Mouse (Mus musculus) intestine, embryonic 15.5 days (tissue): ENCODE measurements around the gene Siae. TPM values are rescaled to one million over a fixed set of nuclear protein-coding genes. Genes with fewer than 3 reads are reported as not detected.

Experiments used
- ATAC-seq: fragments of 200-750 bp; cut with Nextera tagmentation; 2 replicates; pipeline ENCODE4 v1.8.0; 2017; ENCODE audit warnings: moderate TSS enrichment, moderate library complexity
- H3K27ac ChIP-seq: fragments of 300-500 bp; sonication (generic); 2 replicates; pipeline ENCODE4 v1.5.1; 2015; ENCODE audit warnings: mild to moderate bottlenecking, inconsistent platforms
- H3K27me3 ChIP-seq: fragments of 300-500 bp; sonication (generic); replicated peaks from 2 replicates; pipeline ENCODE4 v1.6.1; 2015; ENCODE audit warnings: inconsistent platforms
- H3K36me3 ChIP-seq: fragments of 300-500 bp; sonication (generic); 2 replicates; pipeline ENCODE4 v1.6.1; 2015; ENCODE audit warnings: inconsistent platforms
- H3K4me1 ChIP-seq: fragments of 300-500 bp; sonication (generic); replicated peaks from 2 replicates; pipeline ENCODE4 v1.6.1; 2015; ENCODE audit warnings: inconsistent platforms
- H3K4me2 ChIP-seq: fragments of 300-500 bp; sonication (generic); replicated peaks from 2 replicates; pipeline ENCODE4 v1.6.1; 2015; ENCODE audit warnings: mild to moderate bottlenecking, inconsistent platforms
- H3K4me3 ChIP-seq: fragments of 300-500 bp; sonication (generic); replicated peaks from 2 replicates; pipeline ENCODE4 v1.5.1; 2015; ENCODE audit warnings: inconsistent platforms
- H3K9ac ChIP-seq: fragments of 300-500 bp; sonication (generic); 2 replicates; pipeline ENCODE4 v1.6.1; 2015; ENCODE audit warnings: inconsistent platforms
- H3K9me3 ChIP-seq: fragments of 300-500 bp; sonication (generic); 2 replicates; pipeline ENCODE4 v1.6.1; 2016; ENCODE audit warnings: inconsistent platforms
- WGBS: fragments of 180-500 bp; shearing (Covaris S2); methylation state at CpG from one replicate; pipeline ENCODE4 v1.1.7; 2015; 5-methylcytosine and 5-hydroxymethylcytosine counted together
- polyA plus RNA-seq: library from polyadenylated mRNA; unstranded; fragments of >200 nt; fragmentation: Nextera tagmentation; extraction: Ambion mirVana; gene quantifications from 2 replicates; pipeline ENCODE4 v1.2.1, GENCODE M21; 2015

The Siae gene
- polyA plus RNA-seq, 1 experiment from 2014 or later: 14.5 TPM

- H3K4me1 ChIP-seq: no peaks in the 10 kb centered on the region
- H3K27ac ChIP-seq: no peak overlapping the region
- H3K36me3 ChIP-seq: no peaks in the 10 kb centered on the region
- H3K9ac ChIP-seq: no peak overlapping the region
- WGBS: 45% methylated on average over 4 of the region's 4 CpGs
- no peaks in the 10 kb centered on the region for H3K9me3 ChIP-seq
- H3K27me3 ChIP-seq: no peaks in the 10 kb centered on the region
- no peak overlapping the region for H3K4me2 ChIP-seq
- no peak overlapping the region for H3K4me3 ChIP-seq
- no peak for ATAC-seq
Observed at GRCm38 (mm10) chr9:37669678-37670077, 114.2 kb downstream of the Siae start.

GRCm38 (mm10) chr9:37670261-37670660, 114.8 kb downstream of the Siae start:
- H3K9ac ChIP-seq: no peak overlapping the region
- no peak overlapping the region for H3K27ac ChIP-seq
- H3K4me1 ChIP-seq: no peaks in the 10 kb centered on the region
- WGBS: 89% methylated on average over 3 of the region's 3 CpGs
- no peak for ATAC-seq
- H3K36me3 ChIP-seq: no peaks in the 10 kb centered on the region
- no peak overlapping the region for H3K4me3 ChIP-seq
- H3K9me3 ChIP-seq: no peaks in the 10 kb centered on the region
- H3K4me2 ChIP-seq: no peak overlapping the region
- H3K27me3 ChIP-seq: no peaks in the 10 kb centered on the region

- Histone ChIP-seq H3K9me3 (no peaks in the 10 kb centered on the region), H3K9ac (no peak overlapping the region), H3K27ac (no peak overlapping the region), H3K36me3 (no peaks in the 10 kb centered on the region), H3K4me2 (no peak overlapping the region), H3K4me3 (no peak overlapping the region), H3K27me3 (no peaks in the 10 kb centered on the region), H3K4me1 (no peaks in the 10 kb centered on the region)
- whole genome bisulfite sequencing: 73% methylated on average over 4 of the region's 4 CpGs
- ATAC-seq: no peak
Observed at GRCm38 (mm10) chr9:37675287-37675686, 119.8 kb downstream of the Siae start.

- 100% methylated on average over 1 of the region's 1 CpGs for WGBS
- no peak overlapping the region for H3K4me2 ChIP-seq
- H3K27me3 ChIP-seq: no peaks in the 10 kb centered on the region
- no peaks in the 10 kb centered on the region for H3K36me3 ChIP-seq
- no peaks in the 10 kb centered on the region for H3K4me1 ChIP-seq
- H3K9ac ChIP-seq: no peak overlapping the region
- no peak for ATAC-seq
- no peak overlapping the region for H3K27ac ChIP-seq
- H3K4me3 ChIP-seq: no peak overlapping the region
- H3K9me3 ChIP-seq: no peaks in the 10 kb centered on the region
Observed at GRCm38 (mm10) chr9:37681123-37681522, 125.6 kb downstream of the Siae start.

GRCm38 (mm10) chr9:37687288-37687940, 131.9 kb downstream of the Siae start:
- Histone ChIP-seq H3K4me2 (no peak overlapping the region), H3K27ac (no peak overlapping the region), H3K4me1 (no peaks in the 10 kb centered on the region), H3K9me3 (no peaks in the 10 kb centered on the region), H3K27me3 (no peaks in the 10 kb centered on the region), H3K36me3 (no peaks in the 10 kb centered on the region), H3K4me3 (no peak overlapping the region), H3K9ac (no peak overlapping the region)
- no peak for ATAC-seq
- WGBS: 82% methylated on average over 3 of the region's 3 CpGs

- Histone ChIP-seq H3K36me3 (no peaks in the 10 kb centered on the region), H3K27ac (no peak overlapping the region), H3K4me3 (no peak overlapping the region), H3K27me3 (no peaks in the 10 kb centered on the region), H3K9ac (no peak overlapping the region), H3K9me3 (no peaks in the 10 kb centered on the region), H3K4me2 (no peak overlapping the region), H3K4me1 (no peaks in the 10 kb centered on the region)
- no peak for ATAC-seq
- 47% methylated on average over 3 of the region's 3 CpGs for WGBS
Observed at GRCm38 (mm10) chr9:37687941-37688303, 132.4 kb downstream of the Siae start.

GRCm38 (mm10) chr9:37689970-37690686, 134.6 kb downstream of the Siae start:
- H3K27me3 ChIP-seq: no peaks in the 10 kb centered on the region
- no peak for ATAC-seq
- no peak overlapping the region for H3K4me2 ChIP-seq
- no peaks in the 10 kb centered on the region for H3K9me3 ChIP-seq
- H3K4me3 ChIP-seq: no peak overlapping the region
- 59% methylated on average over 5 of the region's 5 CpGs for WGBS
- no peaks in the 10 kb centered on the region for H3K36me3 ChIP-seq
- H3K4me1 ChIP-seq: no peaks in the 10 kb centered on the region
- no peak overlapping the region for H3K9ac ChIP-seq
- H3K27ac ChIP-seq: no peak overlapping the region

Other genes starting within 250 kb of the Siae start
- 5.0 and 6.1 TPM in 2 replicates for gene Ccdc15, start 207.3 kb upstream of the Siae start, polyA plus RNA-seq
- 0.06 and 0.08 TPM in 2 replicates for gene Hepacam, start 188.3 kb upstream of the Siae start, polyA plus RNA-seq
- gene Robo4, start 153.8 kb upstream of the Siae start, polyA plus RNA-seq: 11.4 and 11.9 TPM in 2 replicates
- gene Robo3, start 122.5 kb upstream of the Siae start, polyA plus RNA-seq: 0.04 TPM in 1 of 2 replicates, not detected in the other
- 17.9 and 19.4 TPM in 2 replicates for gene Msantd2, start 66.4 kb upstream of the Siae start, polyA plus RNA-seq
- gene Esam, start 27.6 kb upstream of the Siae start, polyA plus RNA-seq: 47.4 and 49.0 TPM in 2 replicates
- gene Vsig2, start 16.4 kb upstream of the Siae start, polyA plus RNA-seq: 2.6 and 3.0 TPM in 2 replicates
- gene Nrgn, start 2.8 kb upstream of the Siae start, polyA plus RNA-seq: 2.9 and 3.7 TPM in 2 replicates
- gene Spa17, start 58.0 kb downstream of the Siae start, polyA plus RNA-seq: 3.7 and 3.8 TPM in 2 replicates
- gene Tbrg1, start 101.6 kb downstream of the Siae start, polyA plus RNA-seq: 162 and 171 TPM in 2 replicates
- not detected in 2 replicates for gene Panx3, start 113.5 kb downstream of the Siae start, polyA plus RNA-seq
- gene Olfr160, start 160.6 kb downstream of the Siae start, polyA plus RNA-seq: not detected in 2 replicates
- gene Olfr874, start 189.4 kb downstream of the Siae start, polyA plus RNA-seq: not detected in 2 replicates
- not detected in 2 replicates for gene Olfr875, start 216.2 kb downstream of the Siae start, polyA plus RNA-seq
- gene Olfr876, start 247.3 kb downstream of the Siae start, polyA plus RNA-seq: not detected in 2 replicates